Mouse (Mus musculus) megakaryocyte-erythroid progenitor cell, adult 5-6 weeks (primary cell): ENCODE results near the gene Apbb2. TPM values are rescaled to one million over a fixed set of nuclear protein-coding genes. Genes with fewer than 3 reads are reported as not detected.

Experiments
- ATAC-seq: replicated peaks from 2 replicates; pipeline ENCODE4 v1.8.0; 2016; ENCODE audit warnings: mild to moderate bottlenecking, inconsistent platforms; ENCODE audit not compliant: severe bottlenecking, poor library complexity, low FRiP score, low TSS enrichment
- total RNA-seq, 2 experiments: library from RNA; stranded (forward) in 1 of 2; stranded (reverse) in 1 of 2; fragments of 200-1000, 215-1000 nt in 1 of 2; fragments of >200 nt in 1 of 2; fragmentation: Nextera tagmentation in 1 of 2; gene quantifications; 2 replicates each; pipeline ENCODE4 v1.2.3; 2014 to 2017

The Apbb2 gene
- total RNA-seq, 2 experiments from 2014 or later = 2.4 TPM; not detected in 1

GRCm38 (mm10) chr5:66527090-66527489 is 91.5 kb downstream of the Apbb2 start:
- no peak for ATAC-seq

- ATAC-seq = no peak
Observed at GRCm38 (mm10) chr5:66525002-66525401, 93.6 kb downstream of the Apbb2 start.

GRCm38 (mm10) chr5:66523681-66524503 is 94.7 kb downstream of the Apbb2 start:
- ATAC-seq = peak; percentile 82

DNA sequence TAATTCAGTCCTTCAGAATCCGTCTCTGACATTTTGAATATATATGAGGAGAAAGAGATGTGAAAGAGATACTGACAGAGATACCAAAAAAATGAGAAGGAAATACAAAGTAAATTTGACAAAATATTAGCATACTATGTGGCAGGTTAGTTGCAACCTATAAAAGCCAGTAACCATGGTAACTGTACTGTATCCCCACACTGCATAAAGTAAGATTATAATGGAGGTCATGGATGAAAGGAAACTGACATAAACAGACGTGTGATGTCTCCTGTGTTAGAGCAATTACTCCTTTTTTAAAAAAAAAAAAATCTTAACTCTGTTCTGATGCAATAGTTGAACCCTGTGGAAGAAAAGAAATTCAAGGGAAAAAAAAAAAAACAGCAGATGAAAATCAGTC is 97.3 kb downstream of the Apbb2 start:
- ATAC-seq = no peak

DNA sequence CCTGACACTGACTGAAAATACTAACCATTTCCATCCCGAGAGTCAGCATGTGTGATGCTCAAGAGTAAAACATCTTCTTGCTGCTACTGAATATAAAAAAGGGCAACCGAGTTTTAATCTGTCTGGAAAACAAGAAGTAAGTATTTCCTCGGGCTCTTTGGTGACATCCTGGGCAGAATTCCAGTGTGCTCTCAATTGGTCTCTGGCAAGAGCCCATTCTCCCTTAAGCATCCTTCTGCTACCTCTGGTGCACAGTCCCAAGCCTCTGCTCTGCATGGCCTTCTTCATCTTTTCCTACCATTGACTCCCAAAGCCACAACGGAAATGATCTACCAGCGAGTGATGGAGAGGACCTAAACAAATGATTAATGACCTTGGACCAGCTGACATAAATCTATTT is 99.1 kb downstream of the Apbb2 start:
- ATAC-seq = no peak

DNA sequence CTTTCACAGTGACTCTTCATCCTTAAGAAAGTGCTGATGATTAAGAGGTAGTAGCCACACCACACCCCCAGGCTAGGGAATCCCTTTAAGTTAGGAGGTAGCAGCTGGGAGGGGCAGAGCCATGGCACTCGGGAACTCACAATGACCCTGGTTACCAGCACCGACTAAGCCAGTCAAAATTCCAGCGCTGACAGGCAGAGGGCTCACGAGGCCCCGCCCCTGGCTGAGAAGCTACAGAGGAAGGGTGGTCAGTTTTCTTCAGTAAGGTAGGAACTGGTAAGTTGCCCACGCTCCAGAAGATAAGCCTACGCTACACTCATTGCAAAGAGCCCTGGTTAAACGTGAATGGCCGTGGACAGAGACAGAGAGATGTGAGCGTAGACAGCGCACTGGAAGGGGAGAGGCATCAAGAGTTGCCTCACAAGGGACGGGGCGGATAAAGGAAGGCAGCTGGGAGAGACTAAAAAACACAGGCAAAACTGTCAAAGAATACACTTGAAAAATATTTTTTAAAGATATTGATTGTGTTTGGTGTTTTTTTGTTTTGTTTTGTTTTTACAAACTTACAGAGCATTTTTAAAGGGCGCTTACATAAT is 100.1 kb downstream of the Apbb2 start:
- ATAC-seq = no peak

DNA sequence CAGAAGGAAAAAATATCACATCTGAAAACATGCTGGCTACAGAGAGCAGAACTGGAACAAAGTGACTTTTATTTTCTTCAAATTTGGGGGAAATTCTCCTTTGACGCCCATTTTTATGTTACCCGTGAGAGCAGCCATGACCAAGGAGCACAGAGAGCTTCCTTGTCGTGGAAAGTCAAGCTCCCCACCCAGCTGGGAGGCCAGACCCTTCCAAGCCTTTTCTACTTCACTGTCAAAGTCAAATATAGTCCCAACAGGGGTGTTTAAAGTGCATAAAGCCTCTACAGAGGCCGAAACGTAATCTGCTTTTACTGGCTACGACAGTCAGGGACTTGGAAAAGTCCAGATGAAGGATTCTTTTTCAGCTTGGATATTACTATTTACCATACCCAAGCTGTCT is 101.1 kb downstream of the Apbb2 start:
- ATAC-seq = no peak

DNA sequence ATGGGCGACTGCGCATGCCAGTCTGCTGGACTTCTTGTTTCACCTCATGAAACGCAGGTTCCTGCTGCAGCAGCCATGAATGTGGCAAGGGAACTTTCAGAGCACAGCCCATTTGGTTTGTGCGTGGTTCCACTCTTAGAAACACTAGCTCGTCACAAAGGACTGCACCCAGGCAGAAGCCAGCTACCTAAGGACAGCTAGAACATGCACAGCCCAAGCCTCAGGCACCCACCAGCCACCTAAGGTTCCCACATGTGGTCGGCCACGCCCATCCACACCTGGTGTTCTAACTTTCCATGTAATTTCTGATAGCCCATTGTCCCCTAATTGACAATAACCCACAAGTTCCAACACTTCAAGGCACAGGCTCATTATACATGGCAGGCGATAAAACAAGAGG is 102.3 kb downstream of the Apbb2 start:
- ATAC-seq = no peak

DNA sequence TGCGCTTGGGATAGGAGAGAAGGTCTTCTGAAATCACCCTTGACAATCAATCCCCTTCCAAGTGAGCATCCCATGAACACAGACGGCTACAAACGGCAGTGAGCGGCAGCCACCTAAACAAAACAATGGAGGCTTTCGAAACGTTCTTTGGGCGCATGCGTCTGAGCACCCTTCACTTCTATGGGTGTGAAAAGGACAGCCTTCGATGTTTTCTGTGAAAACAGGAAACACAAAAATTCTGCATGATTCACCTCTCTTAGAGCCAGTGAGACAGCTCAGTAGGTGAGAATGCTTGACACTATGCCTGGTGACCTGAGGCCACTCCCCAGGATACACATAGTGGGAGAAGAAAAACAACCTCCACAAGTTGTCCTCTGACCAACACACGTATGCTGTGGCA is 103.3 kb downstream of the Apbb2 start:
- no peak for ATAC-seq

GRCm38 (mm10) chr5:66514659-66515058 is 103.9 kb downstream of the Apbb2 start:
- no peak for ATAC-seq

- no peak for ATAC-seq
Observed at GRCm38 (mm10) chr5:66513412-66513811, 105.2 kb downstream of the Apbb2 start.

DNA sequence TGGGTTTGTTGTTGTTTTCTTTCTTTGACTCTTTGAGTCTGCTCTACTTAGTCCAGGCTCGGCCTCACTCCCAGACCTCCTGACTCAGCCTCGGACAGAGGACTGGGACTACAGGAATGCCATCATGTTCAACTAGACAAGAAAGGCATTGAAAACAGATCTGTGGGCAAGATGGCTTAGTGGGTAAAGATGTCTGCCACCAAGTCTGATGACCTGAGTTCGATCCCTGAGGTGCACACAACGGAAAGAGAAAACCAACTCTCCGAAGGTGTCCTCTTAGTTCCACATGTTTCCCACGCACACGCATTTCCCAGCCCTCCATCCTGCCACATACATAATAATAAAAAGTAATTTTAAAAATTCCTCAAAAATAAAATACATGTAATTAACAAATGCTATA is 106.1 kb downstream of the Apbb2 start:
- ATAC-seq = no peak

DNA sequence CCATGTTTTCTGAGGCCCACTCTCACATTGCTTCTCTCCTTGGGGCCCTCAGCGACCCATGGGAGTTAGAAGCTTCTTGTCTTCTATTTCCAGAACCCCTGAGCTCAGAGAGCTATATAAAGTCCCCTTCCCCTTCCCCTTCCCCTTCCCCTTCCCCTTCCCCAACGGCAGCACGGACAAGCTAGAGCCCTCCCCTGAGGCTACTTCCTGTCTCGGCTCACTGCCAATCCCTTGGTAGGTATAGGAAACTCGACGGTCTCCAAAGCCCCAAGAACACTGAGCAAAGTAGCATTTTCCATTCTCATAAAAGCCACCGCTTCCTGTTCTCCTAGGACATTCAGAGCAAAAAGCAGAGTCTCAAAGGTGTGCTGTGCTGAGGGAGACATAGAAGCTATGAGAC is 107.9 kb downstream of the Apbb2 start:
- ATAC-seq = no peak

GRCm38 (mm10) chr5:66509151-66509550 is 109.4 kb downstream of the Apbb2 start:
- no peak for ATAC-seq

- no peak for ATAC-seq
Observed at GRCm38 (mm10) chr5:66505578-66505977, 113.0 kb downstream of the Apbb2 start.

DNA sequence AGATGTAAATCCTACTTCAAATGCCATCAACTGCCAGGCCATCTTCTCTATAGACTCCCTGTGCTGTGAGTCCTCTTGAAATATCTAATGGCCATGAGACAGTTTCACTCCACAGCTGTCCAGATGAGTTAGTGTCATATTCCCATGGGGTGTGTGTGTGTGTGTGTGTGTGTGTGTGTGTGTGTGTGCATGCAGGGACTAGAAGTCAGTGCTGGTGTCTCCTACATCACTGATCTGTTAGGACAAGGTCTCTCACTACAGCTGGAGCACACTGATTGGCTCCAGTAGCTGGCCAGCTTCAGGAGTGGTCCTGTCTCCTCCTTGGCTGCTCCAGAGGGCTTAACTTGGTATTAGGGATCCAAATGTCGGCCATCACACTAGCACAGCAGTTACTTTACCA is 113.5 kb downstream of the Apbb2 start:
- no peak for ATAC-seq

DNA sequence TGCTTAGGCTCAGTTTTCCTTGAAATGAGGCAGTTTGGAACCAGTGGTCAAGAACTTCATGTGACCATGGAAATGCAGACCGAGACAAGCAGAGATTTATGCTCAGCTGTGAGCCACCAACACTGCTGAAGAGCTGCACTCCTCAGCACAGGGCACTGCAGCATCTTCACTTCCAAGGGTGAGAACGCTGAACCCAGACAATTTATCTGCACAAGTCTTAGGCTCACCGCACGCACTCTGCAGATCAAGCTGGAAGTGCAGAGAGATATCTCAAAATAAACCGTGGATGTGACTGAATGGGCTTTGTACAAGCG is 114.2 kb downstream of the Apbb2 start:
- ATAC-seq = no peak

DNA sequence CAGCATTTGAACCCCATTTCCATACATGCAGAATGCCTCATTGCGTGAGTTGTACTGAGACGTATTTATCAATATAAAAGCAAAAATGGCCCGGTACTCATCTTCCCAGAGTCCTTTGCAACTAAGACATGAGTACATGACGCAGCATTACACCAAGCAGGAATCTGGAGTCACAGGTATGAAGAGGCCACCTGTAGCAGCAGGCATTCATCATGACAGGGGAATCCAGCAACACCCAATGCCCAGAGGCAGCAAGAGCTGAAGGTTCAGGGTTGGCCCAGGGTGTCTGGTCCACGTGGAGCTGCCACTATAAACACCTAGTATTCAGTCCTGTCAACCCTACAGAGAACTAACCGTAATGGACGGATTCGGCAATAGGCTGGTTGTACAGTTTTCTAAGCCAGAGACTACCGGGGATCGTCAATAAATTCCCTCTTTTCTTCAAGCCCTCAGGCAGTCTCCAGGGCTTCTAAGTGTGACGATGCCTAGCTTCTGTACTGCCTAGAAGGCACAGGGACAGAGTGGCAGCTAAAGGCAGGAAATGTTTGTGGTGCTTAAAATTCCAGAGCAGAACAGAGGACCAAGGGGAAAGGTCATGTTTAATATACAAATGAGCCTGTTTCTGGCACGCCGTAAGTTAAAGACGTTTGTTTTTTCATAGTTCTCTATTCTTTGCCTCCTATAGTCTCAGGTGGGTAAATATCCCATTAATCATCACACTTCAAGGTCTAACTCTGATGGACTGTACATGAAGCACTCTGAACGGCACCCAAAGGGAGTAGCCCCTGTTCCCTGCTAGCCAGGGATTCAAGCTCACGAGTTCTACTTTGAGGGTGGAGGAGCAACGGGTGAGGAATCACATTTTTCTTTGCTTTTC is 114.8 kb downstream of the Apbb2 start:
- ATAC-seq = no peak

- no peak for ATAC-seq
Observed at GRCm38 (mm10) chr5:66503033-66503432, 115.6 kb downstream of the Apbb2 start.

DNA sequence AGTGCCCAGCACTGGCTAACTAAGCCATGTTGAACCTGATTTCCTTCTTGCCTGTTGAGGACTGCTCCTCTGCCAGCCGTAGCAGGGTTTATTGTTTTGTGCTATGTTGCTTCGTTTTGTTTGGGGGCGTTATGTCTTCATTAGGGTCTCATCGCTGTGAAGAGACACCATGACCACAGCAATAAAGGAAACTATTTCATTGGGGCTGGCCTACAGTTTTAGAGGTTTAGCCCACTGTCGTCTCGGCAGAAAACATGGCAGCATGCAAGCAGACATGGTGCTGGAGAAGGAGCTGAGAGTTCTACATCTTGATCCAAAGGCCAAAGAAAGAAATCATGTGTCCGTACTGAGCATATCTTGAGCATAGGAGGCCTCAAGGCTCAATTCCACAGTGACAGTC is 119.0 kb downstream of the Apbb2 start:
- ATAC-seq = no peak

- ATAC-seq = no peak
Observed at GRCm38 (mm10) chr5:66498140-66498539, 120.4 kb downstream of the Apbb2 start.
